Mouse (Mus musculus) bone marrow macrophage, adult 2 months (primary cell): ENCODE results near the gene Mroh2a.

ENCODE experiments used
- CTCF ChIP-seq: IDR thresholded peaks from 2 replicates; pipeline ENCODE4 v1.5.1; 2012; ENCODE audit warnings: low read depth, mild to moderate bottlenecking, low read length, moderate library complexity
- POLR2A ChIP-seq: IDR thresholded peaks from 2 replicates; pipeline ENCODE4 v1.6.1; 2012; ENCODE audit warnings: mild to moderate bottlenecking, low read depth, low read length, borderline replicate concordance

DNA sequence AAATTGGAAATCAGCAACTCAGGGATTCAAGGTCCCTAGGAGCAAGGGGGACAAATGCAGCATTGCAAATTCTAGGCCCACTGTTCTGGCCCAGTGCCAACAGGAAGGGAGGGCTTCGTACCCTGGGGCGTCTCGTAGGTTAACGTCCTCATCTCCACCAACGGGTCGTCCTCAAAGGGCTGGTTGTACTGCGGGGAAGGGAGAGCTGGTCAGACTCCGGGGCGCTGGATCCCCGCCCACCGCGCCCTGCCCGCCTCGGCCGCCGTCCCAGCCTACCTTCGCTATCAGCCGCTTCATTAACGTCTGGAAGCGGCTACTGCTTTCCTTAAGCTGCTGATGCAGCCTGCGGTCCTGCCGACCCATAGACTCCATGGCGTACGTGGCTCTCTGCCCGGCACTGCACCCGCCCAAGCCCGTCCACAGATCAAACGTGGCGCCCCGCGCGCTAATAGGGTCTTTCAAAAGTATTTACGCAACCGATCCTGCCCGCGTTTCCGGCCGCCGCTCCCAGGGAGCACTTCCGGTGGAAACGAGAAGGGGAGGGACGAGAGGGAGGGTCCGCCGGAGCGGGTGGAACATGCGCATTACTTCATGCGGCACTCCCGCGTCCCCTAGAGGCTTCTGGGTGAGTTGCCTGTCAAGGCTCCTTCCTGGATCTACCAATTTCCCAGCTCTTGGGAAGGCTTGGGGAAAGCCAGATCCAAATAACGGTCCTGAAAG is 50.5 kb downstream of the Mroh2a start, which contains the start of the genes Hjurp and Trpm8:
- no peak for TF ChIP-seq CTCF
- no peak for TF ChIP-seq POLR2A
